Mouse (Mus musculus) cortical plate, adult 2 months (tissue): ENCODE measurements at regions not wholly inside any gene's neighbourhood (a gene's known extent, or its start where the extent isn't known, plus 50 kb on each side); places are given as distances from the start of the nearest gene placed in this dataset.

Experiments
- H3K27ac ChIP-seq: fragments of 200-500 bp; 2 replicates; pipeline ENCODE4 v1.5.1; 2012; ENCODE audit warnings: low read length, control low read depth, inconsistent platforms; ENCODE audit not compliant: insufficient read depth
- H3K4me1 ChIP-seq: fragments of 200-500 bp; 2 replicates; pipeline ENCODE4 v1.6.1; 2011; ENCODE audit warnings: low read length; ENCODE audit not compliant: control insufficient read depth, insufficient read depth
- H3K4me3 ChIP-seq: fragments of 200-500 bp; 2 replicates; pipeline ENCODE4 v1.5.1; 2011; ENCODE audit warnings: mild to moderate bottlenecking, low read length, control low read depth; ENCODE audit not compliant: insufficient read depth
- CTCF ChIP-seq: fragments of 200-500 bp; IDR thresholded peaks from 2 replicates; pipeline ENCODE4 v1.5.1; 2011; ENCODE audit warnings: mild to moderate bottlenecking, control low read depth, low read length; ENCODE audit not compliant: insufficient read depth; ENCODE audit errors: extremely low read depth
- POLR2A ChIP-seq: fragments of 200-500 bp; IDR thresholded peaks from 2 replicates; pipeline ENCODE4 v1.6.1; 2011; ENCODE audit warnings: mild to moderate bottlenecking, low read length, control low read depth; ENCODE audit not compliant: insufficient read depth; ENCODE audit errors: extremely low read depth

DNA sequence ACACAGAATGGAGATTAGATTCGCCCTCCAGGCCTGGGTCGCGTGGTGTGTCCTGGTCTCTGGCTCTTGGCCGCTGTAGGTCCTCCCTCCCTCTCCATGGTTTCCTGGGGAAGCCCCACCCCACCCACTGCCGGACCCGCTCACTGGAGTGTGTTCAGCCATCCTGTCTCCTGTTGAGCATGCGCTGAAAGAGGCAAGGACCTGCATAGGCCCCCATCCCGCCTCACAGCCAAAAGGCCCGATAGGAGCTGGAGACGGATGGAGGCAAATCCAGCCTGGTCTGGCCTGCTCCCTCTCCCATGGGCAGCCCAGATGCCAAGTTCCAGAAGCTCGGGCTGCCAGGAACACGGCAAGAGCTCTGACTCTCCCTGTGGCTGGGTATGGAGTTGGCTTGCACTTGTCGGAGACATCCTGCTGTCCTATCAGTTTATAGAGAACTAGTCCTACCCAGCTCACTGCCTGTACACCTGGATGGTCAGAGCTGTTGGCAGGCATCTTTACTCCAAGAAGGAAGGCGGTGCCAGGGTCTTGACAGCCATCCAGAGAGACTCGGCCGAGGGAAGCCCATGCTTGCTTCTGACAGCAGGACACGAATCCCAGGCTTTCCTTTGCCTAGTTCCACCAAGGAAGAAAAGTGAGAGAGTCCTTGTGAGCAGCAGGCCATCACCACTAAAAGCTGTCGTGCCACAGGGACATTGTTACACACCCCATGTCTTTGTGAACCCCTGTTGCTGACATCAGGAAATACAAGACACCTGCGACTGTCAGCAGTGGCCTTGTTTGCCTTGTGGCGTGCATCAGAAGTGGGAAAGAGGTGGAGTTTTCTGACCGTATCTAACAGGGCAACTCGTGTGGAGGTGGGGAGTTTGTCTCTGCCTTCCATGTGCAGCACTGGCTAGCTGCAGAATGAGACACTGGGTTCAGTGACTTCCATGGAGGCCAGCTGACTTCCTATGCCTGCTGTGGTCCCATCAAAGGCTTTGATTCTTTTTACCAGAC is 228.9 kb upstream of the Prok2 start:
- Histone ChIP-seq H3K4me1 (no peaks in the 10 kb centered on the region), H3K27ac (no peak overlapping the region), H3K4me3 (no peak overlapping the region)
- TF ChIP-seq CTCF = no peak
- TF ChIP-seq POLR2A = no peak

DNA sequence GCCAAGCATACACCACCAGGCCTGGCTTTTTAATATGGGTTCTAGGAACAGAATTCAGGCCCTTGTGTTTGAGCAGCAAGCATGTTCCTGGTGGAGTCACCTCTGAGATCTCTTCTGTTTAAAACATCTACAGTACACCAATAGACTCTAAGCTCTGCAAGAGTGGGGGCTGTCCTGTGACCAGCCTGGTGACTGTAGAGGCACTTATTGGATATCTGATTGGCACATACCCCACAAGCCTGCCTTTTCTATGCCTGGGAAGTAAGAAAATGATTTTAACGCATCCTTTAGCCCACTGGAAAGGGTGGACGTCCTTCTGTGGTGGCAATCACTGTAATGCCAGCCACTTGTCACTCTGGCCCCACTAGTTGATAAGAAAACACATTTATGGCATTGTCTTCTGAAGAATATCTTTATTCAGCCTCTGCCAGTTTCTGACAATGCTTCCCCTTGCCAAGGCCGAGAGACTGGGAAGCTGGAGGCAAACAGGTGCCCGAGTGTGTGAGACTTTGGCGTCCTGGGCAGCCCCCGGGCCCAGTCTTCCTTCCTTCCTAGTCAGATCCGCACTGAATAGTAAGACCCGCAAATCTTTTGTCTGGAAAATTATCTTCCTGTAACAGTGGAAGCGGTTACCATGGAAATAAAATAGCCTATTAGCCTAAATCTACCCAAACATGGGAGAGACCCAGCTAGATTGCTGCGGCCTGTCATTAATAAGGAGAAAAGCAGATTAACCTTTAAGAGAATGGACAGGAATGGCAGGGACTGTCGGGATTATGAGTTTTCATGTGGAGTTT is 228.0 kb upstream of the Prok2 start:
- no peak overlapping the region for H3K27ac ChIP-seq
- H3K4me3 ChIP-seq = no peak overlapping the region
- H3K4me1 ChIP-seq = no peaks in the 10 kb centered on the region
- TF ChIP-seq POLR2A (no peak), CTCF (no peak)

GRCm38 (mm10) chr6:99950811-99951210 is 224.6 kb upstream of the Prok2 start:
- TF ChIP-seq POLR2A (no peak), CTCF (no peak)
- H3K27ac ChIP-seq = no peak overlapping the region
- no peaks in the 10 kb centered on the region for H3K4me1 ChIP-seq
- H3K4me3 ChIP-seq = no peak overlapping the region

DNA sequence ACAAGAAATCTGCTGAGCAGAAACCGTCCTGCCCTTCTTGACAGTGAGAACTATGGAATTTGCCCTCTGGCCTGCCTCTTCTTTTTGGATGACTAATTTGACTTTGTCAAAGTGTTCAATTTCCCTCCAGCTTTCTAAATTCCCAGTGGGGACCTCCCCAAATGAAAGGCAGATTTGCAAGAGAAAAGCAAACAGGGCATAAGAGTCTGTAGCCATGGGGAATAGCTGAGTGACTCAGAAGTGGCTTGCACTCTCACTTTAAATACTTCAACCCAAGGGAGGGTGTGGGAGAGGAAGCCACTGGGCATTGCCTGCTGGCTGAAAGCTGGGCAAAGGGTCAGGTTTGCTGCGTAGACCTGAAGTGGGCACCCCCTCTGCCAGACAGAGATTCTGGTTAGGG is 220.7 kb upstream of the Prok2 start:
- Histone ChIP-seq H3K27ac (no peak overlapping the region), H3K4me3 (no peak overlapping the region), H3K4me1 (no peaks in the 10 kb centered on the region)
- TF ChIP-seq POLR2A (no peak), CTCF (no peak)

DNA sequence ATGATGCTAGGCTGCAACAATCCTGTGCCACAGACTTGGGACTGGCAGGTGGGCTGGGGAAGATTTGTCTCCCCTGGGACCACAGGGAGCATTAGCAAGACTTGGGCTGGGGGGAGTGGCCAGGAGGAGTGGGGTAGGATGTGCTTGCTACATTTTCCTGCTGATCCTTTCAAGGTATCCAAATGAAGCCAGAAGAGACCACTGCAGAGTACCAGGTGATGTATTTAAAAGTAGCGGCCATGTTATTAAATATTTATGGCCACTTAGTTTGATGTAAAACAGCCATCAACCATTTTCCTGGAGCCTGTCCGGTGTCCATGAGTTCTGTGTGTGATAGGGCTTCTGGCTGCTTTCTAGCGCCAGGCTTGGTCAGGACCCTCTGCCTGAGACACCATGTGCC is 220.3 kb upstream of the Prok2 start:
- Histone ChIP-seq H3K27ac (no peak overlapping the region), H3K4me3 (no peak overlapping the region), H3K4me1 (no peaks in the 10 kb centered on the region)
- TF ChIP-seq CTCF (no peak), POLR2A (no peak)

GRCm38 (mm10) chr6:99945691-99946090 is 219.5 kb upstream of the Prok2 start:
- TF ChIP-seq POLR2A = no peak
- no peak for TF ChIP-seq CTCF

DNA sequence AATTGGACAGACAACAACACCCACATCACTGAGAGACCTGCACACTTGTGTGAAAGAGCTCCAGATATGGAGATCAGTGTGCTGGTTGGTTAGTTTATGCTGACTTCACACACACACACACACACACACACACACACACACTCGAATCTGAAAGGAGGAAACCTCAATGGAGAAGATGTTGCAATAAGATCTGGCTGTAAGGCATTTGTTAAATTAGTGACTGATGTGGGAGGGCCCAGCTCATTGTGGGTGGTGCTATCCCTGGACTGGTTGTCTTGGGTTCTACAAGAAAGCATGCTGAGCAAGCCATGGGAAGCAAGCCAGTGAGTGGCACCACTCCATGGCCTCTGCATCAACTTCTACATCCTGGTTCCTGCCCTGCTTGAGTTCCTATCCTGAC is 216.8 kb upstream of the Prok2 start:
- H3K4me1 ChIP-seq = no peaks in the 10 kb centered on the region
- TF ChIP-seq POLR2A (no peak), CTCF (no peak)
- H3K27ac ChIP-seq = no peak overlapping the region
- no peak overlapping the region for H3K4me3 ChIP-seq

More at GRCm38 (mm10) chr6:99945691-99946090, 219.5 kb upstream of the Prok2 start:
- H3K4me1 ChIP-seq = no peaks in the 10 kb centered on the region
- H3K27ac ChIP-seq = no peak overlapping the region
- no peak overlapping the region for H3K4me3 ChIP-seq

GRCm38 (mm10) chr6:99940118-99940517 is 213.9 kb upstream of the Prok2 start:
- Histone ChIP-seq H3K27ac (no peak overlapping the region), H3K4me1 (no peaks in the 10 kb centered on the region), H3K4me3 (no peak overlapping the region)
- TF ChIP-seq CTCF (no peak), POLR2A (no peak)

DNA sequence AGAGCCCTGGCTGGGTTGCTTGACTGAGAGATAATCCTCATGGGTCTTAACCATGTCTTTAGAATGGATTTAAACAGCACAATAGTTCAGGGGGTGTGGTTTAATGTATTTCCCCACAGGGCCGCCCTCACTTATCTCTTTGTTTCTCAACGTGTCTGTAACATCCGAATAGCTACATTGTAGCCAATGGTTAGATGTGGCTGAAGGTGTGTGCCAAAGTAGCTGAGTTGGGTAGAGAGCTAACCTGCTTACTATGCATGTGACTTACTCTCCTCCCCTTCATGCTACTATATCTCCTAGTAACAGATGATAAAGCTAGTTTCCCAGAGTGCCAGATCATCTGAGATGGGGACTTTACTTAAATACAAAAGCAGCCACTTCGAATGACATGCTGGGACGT is 213.2 kb upstream of the Prok2 start:
- Histone ChIP-seq H3K27ac (no peak overlapping the region), H3K4me3 (no peak overlapping the region), H3K4me1 (no peaks in the 10 kb centered on the region)
- TF ChIP-seq CTCF (no peak), POLR2A (no peak)

- Histone ChIP-seq H3K27ac (no peak overlapping the region), H3K4me3 (no peak overlapping the region), H3K4me1 (no peaks in the 10 kb centered on the region)
- no peak for TF ChIP-seq CTCF
- no peak for TF ChIP-seq POLR2A
These were observed 212.8 kb upstream of the Prok2 start for GRCm38 (mm10) chr6:99938949-99939348.
